Mouse (Mus musculus): ENCODE results near the gene Acat3. TPM values are rescaled to one million over a fixed set of nuclear protein-coding genes. Genes with fewer than 3 reads are reported as not detected.
A peak's percentile ranks its signal among the peaks of the same experiment; 100 is the strongest.

The Acat3 gene
- total and polyA plus RNA-seq, 2 experiments from 2014 or later, result 0.23 TPM; not detected in 1

DNA sequence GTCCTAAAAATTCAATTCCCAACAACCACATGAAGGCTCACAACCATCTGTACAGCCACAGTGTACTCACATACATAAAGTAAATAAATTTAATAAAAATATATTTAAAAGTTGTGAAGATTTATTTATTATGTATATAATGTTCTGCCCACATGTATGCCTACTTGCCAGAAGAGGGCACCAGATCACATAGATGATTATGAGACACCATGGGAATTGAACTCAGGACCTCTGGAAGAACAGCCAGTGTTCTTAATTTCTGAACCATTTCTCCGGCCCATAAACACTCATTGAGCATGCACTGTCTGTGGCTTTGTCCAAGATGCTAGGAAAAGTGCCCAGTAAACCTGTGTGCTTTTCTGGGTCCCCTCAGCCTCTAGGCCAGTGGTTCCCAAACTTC is 59.2 kb downstream of the Acat3 start:
- no peak for TF ChIP-seq CTCF (IDR thresholded peaks at IDR 0.05; ENCODE audit: low read depth)
- no peak for TF ChIP-seq EP300 (IDR thresholded peaks at IDR 0.05; ENCODE audit: low read depth)
- no peak for ATAC-seq (ENCODE audit: insufficient read depth, low read depth)

GRCm38 (mm10) chr17:12880178-12880577 is 60.2 kb downstream of the Acat3 start:
- Histone ChIP-seq H3K4me1 (ENCODE audit: control insufficient read depth, insufficient read depth) (0 out of 2 replicates have a peak, but pooled peaks cover 3% of the 10 kb centered on the region), H3K9ac (replicated peaks; ENCODE audit: low read depth, low read length) (no peak overlapping the region), H3K4me3 (ENCODE audit: low read depth, low read length) (peak overlapping the region; percentile 32), H3K27me3 (ENCODE audit: control insufficient read depth, insufficient read depth, low read length) (no peaks in the 10 kb centered on the region), H3K27ac (ENCODE audit: low read depth) (no peak overlapping the region), H3K36me3 (replicated peaks; ENCODE audit: control insufficient read depth, insufficient read depth, low read length) (no peaks in the 10 kb centered on the region), H3K9me3 (replicated peaks; ENCODE audit: control insufficient read depth, low read length) (no peaks in the 10 kb centered on the region), H3K4me2 (ENCODE audit: low read depth, low read length) (peak overlapping the region; percentile 57)
- WGBS, result 5% methylated on average over 14 of the region's 14 CpGs
- TF ChIP-seq EP300 (IDR thresholded peaks at IDR 0.05; ENCODE audit: low read depth) (no peak), CTCF (IDR thresholded peaks at IDR 0.05; ENCODE audit: low read depth) (peak; percentile 84)
- peak; percentile 80 for ATAC-seq (ENCODE audit: insufficient read depth, low read depth)
- peak; percentile 86 for DNase-seq (ENCODE audit: low spot score)

More for the DNA sequence above, 59.2 kb downstream of the Acat3 start:
- Histone ChIP-seq H3K27me3 (ENCODE audit: control insufficient read depth, insufficient read depth, low read length) (no peaks in the 10 kb centered on the region), H3K36me3 (replicated peaks; ENCODE audit: control insufficient read depth, insufficient read depth, low read length) (no peaks in the 10 kb centered on the region), H3K4me3 (ENCODE audit: low read depth, low read length) (no peak overlapping the region), H3K9me3 (replicated peaks; ENCODE audit: control insufficient read depth, low read length) (no peaks in the 10 kb centered on the region), H3K4me1 (ENCODE audit: control insufficient read depth, insufficient read depth) (0 out of 2 replicates have a peak, but pooled peaks cover 3% of the 10 kb centered on the region), H3K9ac (replicated peaks; ENCODE audit: low read depth, low read length) (no peak overlapping the region), H3K27ac (ENCODE audit: low read depth) (no peak overlapping the region), H3K4me2 (ENCODE audit: low read depth, low read length) (no peak overlapping the region)
- no peak for DNase-seq (ENCODE audit: low spot score)
- WGBS, result 91% methylated on average over 1 of the region's 1 CpGs

GRCm38 (mm10) chr17:12875734-12876133 is 64.7 kb downstream of the Acat3 start, which contains the start of gene Mrgprh:
Gene Mrgprh, plus strand, starts transcription at chr17:12876034.
- ATAC-seq (ENCODE audit: insufficient read depth, low read depth), result no peak
- Histone ChIP-seq H3K9ac (replicated peaks; ENCODE audit: low read depth, low read length) (no peak within 1 kb of the TSS), H3K9me3 (replicated peaks; ENCODE audit: control insufficient read depth, low read length) (no peaks in the 10 kb centered on the region), H3K4me1 (ENCODE audit: control insufficient read depth, insufficient read depth) (0 out of 2 replicates have a peak, but pooled peaks cover 3% of the 10 kb centered on the region), H3K27ac (ENCODE audit: low read depth) (no peak within 1 kb of the TSS), H3K4me2 (ENCODE audit: low read depth, low read length) (no peak within 1 kb of the TSS), H3K27me3 (ENCODE audit: control insufficient read depth, insufficient read depth, low read length) (0 out of 2 replicates have a peak, but pooled peaks cover 9% of the 10 kb centered on the region), H3K4me3 (ENCODE audit: low read depth, low read length) (no peak within 1 kb of the TSS), H3K36me3 (replicated peaks; ENCODE audit: control insufficient read depth, insufficient read depth, low read length) (no peaks in the 10 kb centered on the region)
- WGBS, result 79% methylated on average over 5 of the region's 5 CpGs
- DNase-seq (ENCODE audit: low spot score), result no peak
- no peak for TF ChIP-seq EP300 (IDR thresholded peaks at IDR 0.05; ENCODE audit: low read depth)
- TF ChIP-seq CTCF (IDR thresholded peaks at IDR 0.05; ENCODE audit: low read depth), result no peak

Other genes starting within 250 kb of the Acat3 start
- gene Igf2r, start 170.9 kb downstream of the Acat3 start, total RNA-seq (2014; rRNA removed; ENCODE audit: low replicate concordance), result 424 and 484 TPM in 2 replicates
- 52.2 and 59.9 TPM in 2 replicates for gene Igf2r, start 170.9 kb downstream of the Acat3 start, polyA plus RNA-seq (2015; fragmentation: Nextera tagmentation; extraction: Ambion mirVana)
- gene Mas1, start 72.5 kb downstream of the Acat3 start, total RNA-seq (2014; rRNA removed; ENCODE audit: low replicate concordance), result not detected in 2 replicates
- 0.18 and 0.27 TPM in 2 replicates for gene Mas1, start 72.5 kb downstream of the Acat3 start, polyA plus RNA-seq (2015; fragmentation: Nextera tagmentation; extraction: Ambion mirVana)
- 0.19 TPM in 1 of 2 replicates, not detected in the other for gene Mrgprh, start 64.6 kb downstream of the Acat3 start, total RNA-seq (2014; rRNA removed; ENCODE audit: low replicate concordance)
- gene Mrgprh, start 64.6 kb downstream of the Acat3 start, polyA plus RNA-seq (2015; fragmentation: Nextera tagmentation; extraction: Ambion mirVana), result 0.19 and 0.25 TPM in 2 replicates
- 0.43 TPM in 1 of 2 replicates, not detected in the other for gene Pnldc1, start 30.4 kb downstream of the Acat3 start, total RNA-seq (2014; rRNA removed; ENCODE audit: low replicate concordance)
- gene Pnldc1, start 30.4 kb downstream of the Acat3 start, polyA plus RNA-seq (2015; fragmentation: Nextera tagmentation; extraction: Ambion mirVana), result 0.38 and 0.45 TPM in 2 replicates
- 330 and 467 TPM in 2 replicates for gene Tcp1, start 24.9 kb downstream of the Acat3 start, total RNA-seq (2014; rRNA removed; ENCODE audit: low replicate concordance)
- 245 and 252 TPM in 2 replicates for gene Tcp1, start 24.9 kb downstream of the Acat3 start, polyA plus RNA-seq (2015; fragmentation: Nextera tagmentation; extraction: Ambion mirVana)
- 77.5 and 154 TPM in 2 replicates for gene Mrpl18, start 24.3 kb downstream of the Acat3 start, total RNA-seq (2014; rRNA removed; ENCODE audit: low replicate concordance)
- gene Mrpl18, start 24.3 kb downstream of the Acat3 start, polyA plus RNA-seq (2015; fragmentation: Nextera tagmentation; extraction: Ambion mirVana), result 269 and 276 TPM in 2 replicates
- 14.3 and 16.1 TPM in 2 replicates for gene Acat2, start 20.1 kb upstream of the Acat3 start, total RNA-seq (2014; rRNA removed; ENCODE audit: low replicate concordance)
- gene Acat2, start 20.1 kb upstream of the Acat3 start, polyA plus RNA-seq (2015; fragmentation: Nextera tagmentation; extraction: Ambion mirVana), result 13.3 and 14.8 TPM in 2 replicates
- gene Wtap, start 53.6 kb upstream of the Acat3 start, total RNA-seq (2014; rRNA removed; ENCODE audit: low replicate concordance), result 39.6 and 41.4 TPM in 2 replicates
- gene Wtap, start 53.6 kb upstream of the Acat3 start, polyA plus RNA-seq (2015; fragmentation: Nextera tagmentation; extraction: Ambion mirVana), result 71.1 and 72.2 TPM in 2 replicates
- gene Sod2, start 66.2 kb upstream of the Acat3 start, total RNA-seq (2014; rRNA removed; ENCODE audit: low replicate concordance), result 925 and 977 TPM in 2 replicates
- 951 and 954 TPM in 2 replicates for gene Sod2, start 66.2 kb upstream of the Acat3 start, polyA plus RNA-seq (2015; fragmentation: Nextera tagmentation; extraction: Ambion mirVana)
- not detected in 2 replicates for gene Gpr31b, start 111.7 kb upstream of the Acat3 start, total RNA-seq (2014; rRNA removed; ENCODE audit: low replicate concordance)
- gene Gpr31b, start 111.7 kb upstream of the Acat3 start, polyA plus RNA-seq (2015; fragmentation: Nextera tagmentation; extraction: Ambion mirVana), result not detected in 2 replicates
- 0.04 TPM in 1 of 2 replicates, not detected in the other for gene Tcp10b, start 120.5 kb upstream of the Acat3 start, total RNA-seq (2014; rRNA removed; ENCODE audit: low replicate concordance)
- 0.25 TPM in 1 of 2 replicates, not detected in the other for gene Tcp10b, start 120.5 kb upstream of the Acat3 start, polyA plus RNA-seq (2015; fragmentation: Nextera tagmentation; extraction: Ambion mirVana)
- not detected in 2 replicates for gene Unc93a, start 191.2 kb upstream of the Acat3 start, total RNA-seq (2014; rRNA removed; ENCODE audit: low replicate concordance)
- gene Unc93a, start 191.2 kb upstream of the Acat3 start, polyA plus RNA-seq (2015; fragmentation: Nextera tagmentation; extraction: Ambion mirVana), result not detected in 2 replicates